Mouse (Mus musculus) liver, embryonic 12.5 days (tissue): Measurements from ENCODE around the gene AI597479. TPM values are rescaled to one million over a fixed set of nuclear protein-coding genes. Genes with fewer than 3 reads are reported as not detected.

Experiments
- ATAC-seq: fragments of 200-750 bp; cut with Nextera tagmentation; 2 replicates; pipeline ENCODE4 v1.8.0; 2017; ENCODE audit warnings: moderate number of reproducible peaks, mild to moderate bottlenecking, moderate library complexity
- H3K27ac ChIP-seq: fragments of 300-500 bp; sonication (generic); 2 replicates; pipeline ENCODE4 v1.5.1; 2016; ENCODE audit warnings: mild to moderate bottlenecking
- H3K27me3 ChIP-seq: fragments of 300-500 bp; sonication (generic); replicated peaks from 2 replicates; pipeline ENCODE4 v1.6.1; 2016; ENCODE audit warnings: mild to moderate bottlenecking, moderate library complexity
- H3K36me3 ChIP-seq: fragments of 300-500 bp; sonication (generic); 2 replicates; pipeline ENCODE4 v1.6.1; 2016; ENCODE audit warnings: mild to moderate bottlenecking, moderate library complexity
- H3K4me1 ChIP-seq: fragments of 300-500 bp; sonication (generic); 2 replicates; pipeline ENCODE4 v1.6.1; 2016
- H3K4me2 ChIP-seq: fragments of 300-500 bp; sonication (generic); 2 replicates; pipeline ENCODE4 v1.6.1; 2016; ENCODE audit warnings: mild to moderate bottlenecking, moderate library complexity
- H3K4me3 ChIP-seq: fragments of 300-500 bp; sonication (generic); 2 replicates; pipeline ENCODE4 v1.5.1; 2016; ENCODE audit warnings: mild to moderate bottlenecking, moderate library complexity
- H3K9ac ChIP-seq: fragments of 300-500 bp; sonication (generic); 2 replicates; pipeline ENCODE4 v1.6.1; 2016; ENCODE audit warnings: mild to moderate bottlenecking, moderate library complexity
- H3K9me3 ChIP-seq: fragments of 300-500 bp; sonication (generic); replicated peaks from 2 replicates; pipeline ENCODE4 v1.6.1; 2016; ENCODE audit warnings: mild to moderate bottlenecking, moderate library complexity
- WGBS: fragments of 180-500 bp; shearing (Covaris S2); methylation state at CpG from one replicate; pipeline ENCODE4 v1.1.7; 2016; ENCODE audit not compliant: insufficient replicate concordance; 5-methylcytosine and 5-hydroxymethylcytosine counted together
- polyA plus RNA-seq: library from polyadenylated mRNA; unstranded; fragments of >200 nt; fragmentation: Nextera tagmentation; extraction: Ambion mirVana; gene quantifications from 2 replicates; pipeline ENCODE4 v1.2.1, GENCODE M21; 2016

AI597479 gene
- polyA plus RNA-seq = 12.5 and 14.2 TPM in 2 replicates

DNA sequence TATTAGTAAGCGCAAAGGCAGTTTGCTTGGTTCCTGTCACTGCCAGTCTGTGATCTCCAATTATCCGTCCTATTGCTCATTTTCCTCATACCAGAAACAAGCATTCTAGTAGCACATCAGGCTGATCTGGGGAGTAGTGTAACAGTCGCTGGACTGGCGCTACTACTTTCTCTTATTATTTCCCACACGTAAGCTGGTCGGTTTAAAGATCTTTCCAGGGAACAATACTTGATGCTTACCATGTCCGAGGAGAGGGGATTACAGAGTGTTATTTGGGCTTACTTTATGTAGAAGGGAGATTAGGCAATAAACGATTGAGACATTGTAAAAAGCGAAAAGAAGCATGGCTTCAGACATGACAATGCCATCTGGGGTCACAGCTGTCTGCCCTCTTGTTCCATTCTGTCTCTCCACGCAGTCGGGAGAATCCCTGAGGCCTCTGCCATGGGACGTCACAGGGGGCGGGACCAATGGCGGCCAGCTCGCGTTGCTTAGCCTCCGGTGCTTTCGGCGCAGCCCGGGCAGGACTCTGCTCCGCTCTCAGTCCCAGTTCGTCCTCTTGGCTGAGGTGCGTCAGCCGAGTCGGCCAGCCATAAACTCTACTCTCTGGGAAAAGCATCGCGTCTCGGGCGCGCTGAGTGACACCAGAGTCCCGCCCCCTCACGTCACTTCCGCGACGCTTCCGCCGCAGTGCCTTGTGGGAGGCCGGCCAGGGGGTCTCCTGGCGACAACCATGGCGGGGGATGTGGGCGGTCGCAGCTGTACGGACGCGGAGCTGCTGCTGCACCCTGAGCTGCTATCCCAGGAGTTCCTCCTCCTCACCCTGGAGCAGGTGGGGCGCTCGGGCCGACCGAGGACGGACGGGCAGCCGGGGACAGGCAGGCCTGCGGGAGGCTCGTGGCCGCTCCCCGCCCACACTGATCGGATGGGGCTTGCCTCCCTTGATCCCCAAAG is at the start of gene AI597479, which contains the start of gene Tgfbrap1:
TSS of gene AI597479 (plus strand) at position 680 of the 954 bp plus-strand sequence.
TSS of gene Tgfbrap1 (minus strand) at position 607 of the 954 bp plus-strand sequence.
- no peaks in the 10 kb centered on the region for H3K27me3 ChIP-seq
- peak within 1 kb of the TSS; percentile 88 for H3K4me2 ChIP-seq
- peak within 1 kb of the TSS; percentile 86 for H3K9ac ChIP-seq
- no peaks in the 10 kb centered on the region for H3K9me3 ChIP-seq
- peak within 1 kb of the TSS; percentile 99 for H3K27ac ChIP-seq
- peak; percentile 93 for ATAC-seq
- peak within 1 kb of the TSS; percentile 94 for H3K4me3 ChIP-seq
- WGBS = under 1% methylated on average over 57 of the region's 57 CpGs
- H3K36me3 ChIP-seq = peaks cover 17% of the 10 kb centered on the region
- peaks cover 24% of the 10 kb centered on the region for H3K4me1 ChIP-seq

DNA sequence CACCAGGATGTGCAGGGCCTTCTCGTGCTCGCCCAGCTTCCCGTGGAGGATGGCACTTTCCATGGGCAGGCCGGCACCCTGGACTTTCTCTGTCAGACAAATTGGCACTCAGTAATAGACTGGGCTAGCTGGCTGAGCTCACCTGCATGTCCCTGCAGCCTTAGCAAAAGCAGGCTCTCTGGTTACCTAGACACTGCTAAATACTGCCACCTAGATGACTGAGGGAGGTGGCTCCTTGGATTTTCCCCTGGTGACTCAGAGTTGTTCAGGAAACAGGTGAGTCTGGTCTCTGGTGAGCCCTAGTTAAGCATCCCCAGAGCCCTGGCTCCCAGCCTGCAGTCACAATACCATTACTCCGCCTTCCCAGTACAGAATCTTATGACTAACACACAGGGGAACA is 46.6 kb upstream of the AI597479 start:
- Histone ChIP-seq H3K4me3 (no peak overlapping the region), H3K4me1 (no peaks in the 10 kb centered on the region), H3K4me2 (no peak overlapping the region), H3K27ac (no peak overlapping the region), H3K9ac (no peak overlapping the region), H3K36me3 (peaks cover 77% of the 10 kb centered on the region), H3K9me3 (no peaks in the 10 kb centered on the region), H3K27me3 (no peaks in the 10 kb centered on the region)
- no peak for ATAC-seq
- WGBS = 84% methylated on average over 5 of the region's 5 CpGs

GRCm38 (mm10) chr1:43065615-43066310 is 32.7 kb upstream of the AI597479 start:
- Histone ChIP-seq H3K9me3 (no peaks in the 10 kb centered on the region), H3K4me1 (no peaks in the 10 kb centered on the region), H3K27ac (no peak overlapping the region), H3K9ac (no peak overlapping the region), H3K4me2 (no peak overlapping the region), H3K27me3 (no peaks in the 10 kb centered on the region), H3K4me3 (no peak overlapping the region), H3K36me3 (peaks cover 65% of the 10 kb centered on the region)
- 0 out of 2 replicates have a peak, but pooled peaks have one; percentile 42 for ATAC-seq
- 62% methylated on average over 9 of the region's 9 CpGs for WGBS

- WGBS = 68% methylated on average over 8 of the region's 8 CpGs
- Histone ChIP-seq H3K9ac (no peak overlapping the region), H3K36me3 (peaks cover 66% of the 10 kb centered on the region), H3K27me3 (no peaks in the 10 kb centered on the region), H3K27ac (no peak overlapping the region), H3K9me3 (no peaks in the 10 kb centered on the region), H3K4me1 (no peaks in the 10 kb centered on the region), H3K4me3 (no peak overlapping the region), H3K4me2 (no peak overlapping the region)
- no peak for ATAC-seq
These were observed 31.9 kb upstream of the AI597479 start for GRCm38 (mm10) chr1:43066573-43066972.

DNA sequence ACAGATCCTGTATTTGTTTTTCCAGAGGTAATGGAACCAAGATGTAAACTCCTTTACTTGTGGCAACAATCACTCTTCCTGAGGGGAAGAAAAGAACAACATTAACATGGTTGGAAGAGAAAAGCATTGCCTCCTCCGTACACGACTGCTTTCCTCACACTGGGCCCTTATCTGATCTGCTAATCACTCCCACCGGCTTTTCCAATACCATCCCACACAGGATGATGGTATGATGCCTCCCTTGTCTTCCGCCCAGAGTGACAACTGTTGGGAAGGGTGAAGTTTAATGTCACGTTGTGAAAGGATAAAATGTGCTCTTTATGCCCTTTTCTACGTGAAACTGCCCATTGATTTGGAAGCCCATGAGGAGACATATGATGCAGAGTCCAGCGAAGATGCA is 31.0 kb upstream of the AI597479 start:
- peaks cover 62% of the 10 kb centered on the region for H3K36me3 ChIP-seq
- no peak overlapping the region for H3K9ac ChIP-seq
- H3K4me1 ChIP-seq = no peaks in the 10 kb centered on the region
- H3K9me3 ChIP-seq = no peaks in the 10 kb centered on the region
- H3K27ac ChIP-seq = no peak overlapping the region
- WGBS = 66% methylated on average over 7 of the region's 7 CpGs
- H3K4me2 ChIP-seq = no peak overlapping the region
- no peak overlapping the region for H3K4me3 ChIP-seq
- no peaks in the 10 kb centered on the region for H3K27me3 ChIP-seq
- no peak for ATAC-seq

DNA sequence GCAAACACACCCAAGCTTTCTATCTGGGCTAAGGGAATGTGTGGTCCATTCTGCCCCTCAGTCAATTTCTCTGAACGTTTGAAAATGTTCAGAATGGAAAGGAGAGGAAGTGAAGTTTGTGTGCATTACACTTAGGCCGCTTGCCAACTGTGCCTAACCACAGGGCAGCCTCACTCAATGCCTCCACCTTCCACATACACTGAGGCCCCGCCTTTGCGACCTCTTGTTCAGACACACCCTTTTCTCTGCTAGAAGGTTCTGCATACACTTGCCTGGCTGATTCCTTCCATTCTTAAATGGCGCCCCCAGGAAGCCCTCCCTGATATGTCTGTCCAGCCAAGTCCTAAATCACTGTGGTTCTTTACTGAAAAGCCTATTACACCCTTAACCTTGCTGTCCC is 27.8 kb upstream of the AI597479 start:
- ATAC-seq = peak; percentile 27; the same call in 1 of the 2 replicates
- Histone ChIP-seq H3K9ac (no peak overlapping the region), H3K4me1 (no peaks in the 10 kb centered on the region), H3K27ac (no peak overlapping the region), H3K36me3 (peaks cover 62% of the 10 kb centered on the region), H3K4me2 (no peak overlapping the region), H3K27me3 (no peaks in the 10 kb centered on the region), H3K9me3 (no peaks in the 10 kb centered on the region), H3K4me3 (no peak overlapping the region)
- WGBS = 63% methylated on average over 5 of the region's 5 CpGs

DNA sequence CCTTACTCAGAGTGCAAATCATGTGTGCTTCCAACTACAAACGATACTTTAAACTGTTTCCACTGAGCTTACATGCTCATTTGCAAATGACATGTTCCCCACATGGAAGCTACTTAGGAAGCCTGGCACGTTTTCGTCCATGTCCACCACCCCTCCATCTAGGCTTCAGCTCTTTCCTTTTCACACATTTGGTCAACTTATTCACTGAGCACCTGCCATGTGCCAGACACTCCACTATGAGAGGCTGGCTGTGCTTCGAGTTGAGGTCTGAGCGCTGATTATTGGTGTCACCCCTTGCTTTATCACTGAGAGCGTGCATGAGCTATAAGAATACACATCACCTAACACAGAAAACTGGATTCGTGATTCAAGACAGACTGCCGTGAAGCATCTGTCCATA is 26.5 kb upstream of the AI597479 start:
- 87% methylated on average over 8 of the region's 8 CpGs for WGBS
- no peaks in the 10 kb centered on the region for H3K27me3 ChIP-seq
- ATAC-seq = no peak

GRCm38 (mm10) chr1:43072561-43072960 is 25.9 kb upstream of the AI597479 start:
- no peaks in the 10 kb centered on the region for H3K4me1 ChIP-seq
- 58% methylated on average over 1 of the region's 1 CpGs for WGBS

More for the DNA sequence above, 26.5 kb upstream of the AI597479 start:
- Histone ChIP-seq H3K36me3 (peaks cover 59% of the 10 kb centered on the region), H3K4me1 (no peaks in the 10 kb centered on the region), H3K9ac (no peak overlapping the region), H3K4me2 (no peak overlapping the region), H3K27ac (no peak overlapping the region), H3K4me3 (no peak overlapping the region), H3K9me3 (no peaks in the 10 kb centered on the region)

DNA sequence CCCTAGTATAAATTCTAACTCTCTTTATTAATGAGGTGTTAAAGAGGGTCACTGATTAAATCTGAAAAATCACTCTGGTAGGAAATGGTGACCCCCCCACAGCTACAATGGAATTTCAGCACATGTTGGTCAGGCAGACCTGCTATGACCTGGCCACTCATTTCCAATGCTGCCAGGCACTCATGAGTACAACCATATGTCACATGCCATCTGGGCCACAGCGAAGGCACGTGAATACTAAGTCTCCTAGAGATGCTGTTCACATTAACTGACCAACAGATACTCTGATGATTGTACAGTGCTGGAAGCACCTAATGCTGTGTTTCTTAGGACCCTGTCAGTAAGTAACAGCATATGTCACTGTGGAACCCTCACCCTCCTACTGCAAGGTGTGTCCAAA is 23.7 kb upstream of the AI597479 start:
- Histone ChIP-seq H3K4me1 (no peaks in the 10 kb centered on the region), H3K9me3 (no peaks in the 10 kb centered on the region), H3K4me3 (no peak overlapping the region), H3K9ac (no peak overlapping the region), H3K36me3 (peaks cover 51% of the 10 kb centered on the region), H3K27me3 (no peaks in the 10 kb centered on the region), H3K27ac (no peak overlapping the region), H3K4me2 (no peak overlapping the region)
- ATAC-seq = no peak
- WGBS = 82% methylated on average over 2 of the region's 2 CpGs

More at GRCm38 (mm10) chr1:43072561-43072960, 25.9 kb upstream of the AI597479 start:
- Histone ChIP-seq H3K36me3 (peaks cover 54% of the 10 kb centered on the region), H3K4me2 (no peak overlapping the region), H3K27ac (no peak overlapping the region), H3K27me3 (no peaks in the 10 kb centered on the region), H3K4me3 (no peak overlapping the region), H3K9me3 (no peaks in the 10 kb centered on the region), H3K9ac (no peak overlapping the region)
- ATAC-seq = no peak

DNA sequence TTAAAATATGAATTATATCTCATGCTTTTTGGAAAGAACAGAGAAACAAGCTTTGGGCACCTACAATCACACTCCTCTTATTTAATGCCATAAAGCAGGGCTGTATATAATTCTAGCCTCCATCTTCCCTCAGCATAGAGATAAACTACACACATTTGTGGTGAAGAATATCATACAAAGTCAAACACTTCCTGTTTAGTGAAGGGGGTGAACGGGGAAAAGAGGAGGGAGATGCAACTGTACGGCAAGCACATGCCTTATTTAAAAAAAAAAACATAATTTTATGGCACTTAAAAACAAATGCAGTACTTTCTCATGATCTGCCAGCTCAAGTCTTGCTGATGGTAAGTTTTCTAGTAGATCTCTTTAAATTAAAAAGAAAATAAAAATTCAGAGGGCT is 20.4 kb upstream of the AI597479 start:
- no peak for ATAC-seq
- 46% methylated on average over 2 of the region's 2 CpGs for WGBS

GRCm38 (mm10) chr1:43082946-43083345 is 15.6 kb upstream of the AI597479 start:
- no peaks in the 10 kb centered on the region for H3K9me3 ChIP-seq
- 72% methylated on average over 5 of the region's 5 CpGs for WGBS
- H3K27ac ChIP-seq = no peak overlapping the region
- H3K36me3 ChIP-seq = peaks cover 11% of the 10 kb centered on the region
- H3K4me1 ChIP-seq = peaks cover 6% of the 10 kb centered on the region; the same call in 1 of the 2 replicates
- no peaks in the 10 kb centered on the region for H3K27me3 ChIP-seq
- no peak overlapping the region for H3K4me2 ChIP-seq
- no peak for ATAC-seq
- no peak overlapping the region for H3K9ac ChIP-seq
- H3K4me3 ChIP-seq = no peak overlapping the region

More for the DNA sequence above, 20.4 kb upstream of the AI597479 start:
- Histone ChIP-seq H3K27ac (no peak overlapping the region), H3K4me2 (no peak overlapping the region), H3K4me3 (no peak overlapping the region), H3K9ac (no peak overlapping the region), H3K4me1 (peaks cover 5% of the 10 kb centered on the region; the same call in 1 of the 2 replicates), H3K27me3 (no peaks in the 10 kb centered on the region), H3K36me3 (peaks cover 34% of the 10 kb centered on the region), H3K9me3 (no peaks in the 10 kb centered on the region)

DNA sequence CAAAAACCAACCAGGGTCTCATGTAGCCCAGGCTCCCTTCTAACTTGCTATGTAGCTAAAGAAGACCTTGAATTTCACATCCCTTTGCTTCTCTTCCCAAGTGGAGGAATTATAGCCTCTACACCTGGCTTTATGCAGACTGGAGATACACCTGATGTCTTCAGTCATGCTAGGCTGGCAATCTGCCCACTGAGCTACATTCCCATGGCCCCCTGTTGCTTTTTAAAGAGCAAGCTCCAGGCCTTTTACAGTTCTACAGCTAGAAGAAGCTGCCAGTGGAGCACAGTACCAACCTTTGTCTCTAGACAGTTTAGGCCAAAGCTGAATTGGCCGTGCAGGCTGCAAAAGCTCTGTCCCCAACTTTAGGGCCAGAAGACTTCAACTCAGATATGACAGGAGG is 8.1 kb upstream of the AI597479 start:
- no peak overlapping the region for H3K4me3 ChIP-seq
- H3K9ac ChIP-seq = no peak overlapping the region
- no peaks in the 10 kb centered on the region for H3K27me3 ChIP-seq
- H3K9me3 ChIP-seq = no peaks in the 10 kb centered on the region
- ATAC-seq = no peak
- H3K36me3 ChIP-seq = peaks cover 1% of the 10 kb centered on the region; the same call in 1 of the 2 replicates
- WGBS = 83% methylated on average over 1 of the region's 1 CpGs
- H3K4me2 ChIP-seq = no peak overlapping the region
- H3K4me1 ChIP-seq = peaks cover 20% of the 10 kb centered on the region
- no peak overlapping the region for H3K27ac ChIP-seq
